Mouse (Mus musculus) left cerebral cortex, postnatal 10 days (tissue): ENCODE results near the gene Tbc1d17. TPM values are rescaled to one million over a fixed set of nuclear protein-coding genes. Genes with fewer than 3 reads are reported as not detected.
A peak's percentile ranks its signal among the peaks of the same experiment; 100 is the strongest.

Experiments
- DNase-seq, 2 experiments: peaks; one replicate each; pipeline ENCODE4 v3.0.0; 2021 to 2022; ENCODE audit warnings: low spot score in 2 of 2, mixed read lengths in 1 of 2; ENCODE audit errors: extremely low spot score in 1 of 2
- intact Hi-C: fragments of 180-260 bp; cut with DNase I; formaldehyde crosslinking; loops from one replicate; pipeline ENCODE4 v1.15.1; 2025
- total RNA-seq, 2 experiments: library from RNA; stranded (reverse); gene quantifications; 2 replicates each; pipeline ENCODE4 v1.2.3; 2021

Gene Tbc1d17
- total RNA-seq, 2 experiments from 2014 or later = 43.2 to 61.0 TPM

- intact Hi-C loops = no loop called here
- DNase-seq = no peak
Observed at GRCm38 (mm10) chr7:44839171-44839490, 9.7 kb downstream of the Tbc1d17 start.

DNA sequence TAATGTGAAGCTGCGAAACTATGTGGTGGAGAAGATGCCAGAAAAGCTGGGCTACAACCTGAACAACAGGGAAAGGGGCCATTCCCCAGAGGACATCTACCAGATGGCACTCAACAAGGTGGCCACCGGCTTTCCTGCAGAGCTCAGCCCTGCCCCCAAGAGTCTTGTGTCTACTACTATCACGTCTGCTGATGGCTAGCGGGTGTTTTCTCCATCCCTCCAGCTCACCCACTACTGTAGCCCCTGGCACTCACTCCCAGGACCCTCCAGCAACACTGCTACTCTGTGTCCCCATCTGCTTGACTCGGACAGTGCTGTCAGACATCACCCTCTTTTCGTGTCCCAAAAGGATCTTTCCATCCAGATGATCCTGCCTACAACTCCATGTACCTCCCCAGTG lies 10.8 kb downstream of the Tbc1d17 start:
- DNase-seq = no peak
- intact Hi-C loops = no loop called here

- DNase-seq = no peak
- intact Hi-C loops = no loop called here
Observed at GRCm38 (mm10) chr7:44836423-44837053, 12.3 kb downstream of the Tbc1d17 start.

- no peak for DNase-seq
- intact Hi-C loops = no loop called here
Observed at GRCm38 (mm10) chr7:44836016-44836404, 12.9 kb downstream of the Tbc1d17 start.

- intact Hi-C loops = no loop called here
- no peak for DNase-seq
Observed at GRCm38 (mm10) chr7:44835373-44836015, 13.4 kb downstream of the Tbc1d17 start.

- no peak for DNase-seq
- intact Hi-C loops = no loop called here
Observed at GRCm38 (mm10) chr7:44832763-44833162, 16.1 kb downstream of the Tbc1d17 start.

- intact Hi-C loops = no loop called here
- DNase-seq = no peak
Observed at GRCm38 (mm10) chr7:44828706-44829105, 20.2 kb downstream of the Tbc1d17 start.

GRCm38 (mm10) chr7:44826771-44827170 lies 22.1 kb downstream of the Tbc1d17 start:
- intact Hi-C loops = no loop called here

GRCm38 (mm10) chr7:44824872-44825271 lies 24.0 kb downstream of the Tbc1d17 start:
- DNase-seq = peak; percentile 76 to 83
- intact Hi-C loops = loop anchor here (2.0 kb wide), 1 partner anchor 100 kb away; no protein-coding TSS in a partner anchor

More at GRCm38 (mm10) chr7:44826771-44827170, 22.1 kb downstream of the Tbc1d17 start:
- DNase-seq = no peak

DNA sequence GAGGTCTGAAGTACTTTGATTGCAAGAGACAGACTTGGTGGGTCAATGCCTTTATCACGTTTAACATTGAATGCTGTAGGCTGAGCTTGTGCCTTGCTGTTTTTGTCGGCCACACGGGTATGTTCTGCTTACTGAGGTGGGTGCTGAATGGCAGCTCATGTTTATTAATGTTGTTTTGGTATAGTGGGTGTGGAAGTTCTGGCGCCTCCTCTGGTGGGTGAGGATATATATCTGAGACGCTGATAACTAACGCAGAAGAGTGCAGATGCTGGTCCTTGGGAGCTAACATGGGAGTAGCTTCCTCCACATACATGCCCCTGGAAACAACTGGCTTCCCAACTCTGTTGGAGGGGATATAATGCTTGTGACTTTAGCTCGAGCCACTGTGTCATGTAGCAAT lies 25.5 kb downstream of the Tbc1d17 start:
- DNase-seq = peak in 1 of 2 experiments; percentile 17
- intact Hi-C loops = no loop called here

DNA sequence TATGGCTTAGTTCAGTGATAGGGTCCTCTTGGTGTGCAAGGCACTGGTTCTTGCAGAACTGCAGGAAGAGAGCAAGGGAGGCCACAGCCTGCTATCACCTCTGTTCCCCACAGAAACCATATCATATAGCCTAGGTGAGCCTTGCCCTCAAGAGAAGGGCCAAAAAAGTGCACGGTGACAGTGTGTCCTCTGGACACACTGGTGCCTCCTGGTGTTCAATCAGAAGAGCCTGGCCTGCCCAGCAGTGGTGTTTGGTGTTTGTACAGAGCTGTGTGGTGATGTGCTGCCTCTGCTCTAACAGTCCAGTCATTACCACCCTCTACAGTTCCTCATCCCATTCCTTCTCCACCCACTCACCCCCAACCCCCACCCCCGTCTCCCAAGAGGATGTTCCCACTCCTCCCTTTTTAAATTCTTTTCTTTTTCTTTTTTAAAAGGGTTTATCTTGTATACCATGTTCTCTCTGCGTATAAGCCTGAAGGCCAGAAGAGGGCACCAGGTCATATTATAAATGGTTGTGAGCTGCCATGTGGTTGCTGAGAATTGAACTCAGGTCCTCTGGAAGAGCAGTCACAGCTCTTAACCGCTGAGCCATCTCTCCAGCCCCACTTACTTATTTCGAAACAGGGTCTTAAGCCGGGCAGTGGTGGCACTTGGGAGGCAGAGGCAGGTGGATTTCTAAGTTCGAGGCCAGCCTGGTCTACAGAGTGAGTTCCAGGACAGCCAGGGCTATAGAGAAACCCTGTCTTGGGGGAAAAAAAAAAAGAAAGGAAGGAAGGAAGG lies 27.0 kb downstream of the Tbc1d17 start:
- DNase-seq = peak in 1 of 2 experiments; percentile 13

DNA sequence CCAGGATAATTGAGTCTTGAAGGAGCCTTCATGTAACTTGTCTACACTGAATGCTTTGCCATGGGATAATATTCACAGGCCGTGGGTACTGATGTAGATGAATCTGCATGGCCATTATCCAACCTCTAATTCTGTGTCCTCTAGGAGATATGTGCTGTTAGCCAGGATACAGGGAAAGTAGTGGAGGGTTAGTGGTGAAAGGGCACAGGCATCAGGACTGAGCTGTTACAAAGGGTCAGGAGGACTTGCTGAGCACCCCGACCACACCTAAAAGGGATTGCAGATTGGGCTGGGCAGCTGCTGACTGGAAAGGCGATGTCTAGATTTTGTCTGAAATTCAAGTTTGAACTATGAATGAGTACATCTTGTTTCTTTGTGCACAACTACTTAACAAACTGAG lies 28.4 kb downstream of the Tbc1d17 start:
- intact Hi-C loops = no loop called here
- peak in 1 of 2 experiments; percentile 2 for DNase-seq

More for the DNA sequence above, 27.0 kb downstream of the Tbc1d17 start:
- intact Hi-C loops = no loop called here

GRCm38 (mm10) chr7:44819863-44820262 lies 29.0 kb downstream of the Tbc1d17 start:
- intact Hi-C loops = no loop called here
- DNase-seq = peak in 1 of 2 experiments; percentile 18

DNA sequence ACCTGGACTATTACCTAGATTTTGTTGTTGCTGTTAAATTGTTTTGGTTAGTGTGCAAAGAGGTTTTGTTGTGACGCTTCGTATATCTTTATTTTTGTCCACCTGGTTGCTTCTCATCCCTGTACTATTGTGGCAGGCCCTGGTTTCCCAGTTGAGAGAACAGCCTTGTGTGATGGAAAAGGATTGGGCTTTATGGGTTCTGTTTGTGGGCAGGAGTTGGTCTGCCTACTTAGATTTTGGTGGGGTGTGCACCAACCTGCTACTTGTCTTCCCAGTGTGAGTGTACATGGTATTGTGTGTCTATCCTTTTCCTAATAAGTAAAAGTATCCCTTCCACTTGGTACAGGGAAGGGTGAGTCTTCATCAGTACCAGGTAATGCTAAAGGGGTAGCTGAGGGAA lies 29.5 kb downstream of the Tbc1d17 start:
- DNase-seq = peak in 1 of 2 experiments; percentile 4
- intact Hi-C loops = no loop called here

- DNase-seq = peak in 1 of 2 experiments; percentile 69
- intact Hi-C loops = no loop called here
Observed at GRCm38 (mm10) chr7:44818751-44819235, 30.1 kb downstream of the Tbc1d17 start.

GRCm38 (mm10) chr7:44818164-44818563 lies 30.7 kb downstream of the Tbc1d17 start:
- DNase-seq = peak in 1 of 2 experiments; percentile 20
- intact Hi-C loops = no loop called here

- peak in 1 of 2 experiments; percentile 7 for DNase-seq
- intact Hi-C loops = loop anchor here (2.0 kb wide), 1 partner anchor 73 kb away; no protein-coding TSS in a partner anchor
Observed at GRCm38 (mm10) chr7:44817441-44817840, 31.4 kb downstream of the Tbc1d17 start.

DNA sequence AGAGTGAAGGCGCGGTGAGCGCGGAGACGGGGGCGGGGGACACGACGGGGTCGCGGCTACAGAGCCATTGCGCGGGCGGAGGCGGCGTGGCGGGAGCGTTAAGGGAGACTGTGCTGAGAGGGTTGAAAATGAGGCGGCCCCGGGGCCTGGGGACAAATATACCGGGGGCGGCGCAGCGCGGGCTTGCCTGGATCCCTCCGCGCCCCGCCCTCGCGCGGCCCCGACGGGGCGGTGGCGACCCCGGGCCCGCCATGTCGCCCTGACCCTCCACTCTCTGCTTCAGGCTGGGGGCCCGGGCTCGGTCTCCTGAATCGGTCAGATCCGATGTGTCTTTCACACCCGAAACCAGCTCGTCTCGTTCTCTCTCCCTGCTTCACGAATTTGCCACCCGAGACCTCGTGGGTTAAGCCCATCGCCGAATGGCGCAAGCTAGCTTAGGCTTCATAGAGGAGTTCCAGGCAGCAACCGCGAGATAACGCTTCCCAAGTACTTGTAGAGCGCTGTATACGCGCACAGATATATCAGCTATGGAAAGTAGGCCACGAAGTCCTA lies 32.3 kb downstream of the Tbc1d17 start, which contains the start of gene Atf5:
Atf5 (minus strand) TSS at position 189 of the 552 bp plus-strand sequence.
- no peak for DNase-seq
- intact Hi-C loops = loop anchor here (2.0 kb wide), 1 partner anchor 72 kb away; no protein-coding TSS in a partner anchor
